Mouse (Mus musculus) erythroid progenitor cell, adult 5-6 weeks (primary cell): ENCODE measurements around the gene Gm10563. TPM values are rescaled to one million over a fixed set of nuclear protein-coding genes. Genes with fewer than 3 reads are reported as not detected.

Experiments
- ATAC-seq: replicated peaks from 2 replicates; pipeline ENCODE4 v1.8.0; 2016; ENCODE audit warnings: moderate number of reproducible peaks, mild to moderate bottlenecking, moderate TSS enrichment, inconsistent platforms; ENCODE audit not compliant: poor library complexity, low FRiP score, severe bottlenecking
- total RNA-seq, 2 experiments: library from RNA; stranded (forward) in 1 of 2; stranded (reverse) in 1 of 2; fragments of 150-400 nt in 1 of 2; fragments of 186-747, 209-891 nt in 1 of 2; gene quantifications; 2 replicates each; pipeline versions ENCODE4 v1.2.3 to v1.2.4; 2015 to 2017; ENCODE audit warnings: low replicate concordance in 2 of 2

The Gm10563 gene
- total RNA-seq, 2 experiments from 2014 or later: not detected

DNA sequence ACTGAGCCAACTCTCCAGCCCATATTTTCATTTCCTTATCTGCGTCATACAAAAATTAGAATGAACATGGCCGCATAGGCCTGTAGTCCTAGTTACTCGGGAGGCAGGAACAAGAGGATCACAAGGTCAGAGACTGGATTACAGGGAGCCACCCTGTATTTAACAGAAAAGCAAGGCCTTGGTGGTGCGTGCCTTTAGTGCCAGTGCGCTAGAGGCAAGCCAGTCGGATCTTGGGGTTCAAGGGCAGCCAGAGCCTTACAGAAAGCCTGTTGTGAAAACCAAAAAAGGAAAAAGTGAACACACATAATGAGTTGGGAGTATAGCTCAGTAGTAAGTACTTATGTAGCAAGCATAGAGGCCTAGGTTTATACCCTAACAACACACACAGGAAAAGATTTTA is 75.4 kb downstream of the Gm10563 start:
- no peak for ATAC-seq

DNA sequence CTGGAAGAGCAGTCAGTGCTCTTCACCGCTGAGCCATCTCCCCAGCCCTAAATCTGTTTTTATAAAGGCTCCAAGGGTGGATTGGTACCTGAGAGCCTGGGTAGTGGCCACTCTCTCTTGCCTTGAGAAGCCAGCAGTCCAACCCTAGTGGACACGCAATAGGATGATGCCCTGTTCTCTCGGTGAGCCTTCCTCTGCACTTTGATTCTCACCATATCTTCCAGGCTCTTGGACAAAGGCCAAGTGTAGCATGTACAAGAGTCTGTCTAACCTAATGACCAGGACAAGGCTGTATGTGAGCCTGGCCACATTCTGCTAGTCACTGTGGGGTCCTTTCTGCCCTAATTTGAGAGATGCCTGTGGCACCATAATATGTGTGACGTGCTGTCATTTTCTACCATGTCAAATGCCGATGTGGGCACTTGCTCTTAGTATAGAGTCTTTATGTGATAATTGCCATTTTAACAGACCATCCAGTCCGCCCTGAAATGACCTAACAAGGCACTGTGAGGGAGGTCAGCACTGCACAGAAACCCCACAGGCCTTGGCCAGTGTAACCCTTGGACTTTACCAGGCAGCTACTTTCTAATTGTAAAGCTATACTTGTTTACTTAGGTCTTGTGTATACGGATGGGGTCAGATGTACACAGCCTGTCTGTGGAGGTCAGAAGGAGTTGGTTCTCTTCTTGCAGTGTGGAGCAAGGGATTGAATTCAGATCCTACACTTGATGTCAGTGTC is 76.4 kb downstream of the Gm10563 start:
- ATAC-seq: no peak

DNA sequence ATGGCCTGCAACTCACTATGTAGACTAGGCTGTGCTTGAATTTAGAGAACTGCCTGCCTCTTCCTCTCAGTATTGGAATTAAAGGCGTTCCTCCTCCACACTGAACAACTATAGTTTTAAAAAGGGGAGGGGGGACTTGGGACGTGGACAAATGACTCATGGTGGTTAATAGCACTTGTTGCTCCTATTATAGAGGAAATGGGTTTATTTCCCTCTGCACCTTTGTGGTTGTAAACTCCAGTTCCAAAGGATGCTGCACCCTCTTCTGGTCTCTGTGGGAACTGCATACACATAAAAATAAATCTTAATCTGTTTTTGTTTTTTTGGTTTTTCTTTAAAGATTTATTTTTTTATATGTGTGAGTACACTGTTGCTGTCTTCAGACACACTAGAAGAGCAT is 77.0 kb downstream of the Gm10563 start:
- no peak for ATAC-seq

DNA sequence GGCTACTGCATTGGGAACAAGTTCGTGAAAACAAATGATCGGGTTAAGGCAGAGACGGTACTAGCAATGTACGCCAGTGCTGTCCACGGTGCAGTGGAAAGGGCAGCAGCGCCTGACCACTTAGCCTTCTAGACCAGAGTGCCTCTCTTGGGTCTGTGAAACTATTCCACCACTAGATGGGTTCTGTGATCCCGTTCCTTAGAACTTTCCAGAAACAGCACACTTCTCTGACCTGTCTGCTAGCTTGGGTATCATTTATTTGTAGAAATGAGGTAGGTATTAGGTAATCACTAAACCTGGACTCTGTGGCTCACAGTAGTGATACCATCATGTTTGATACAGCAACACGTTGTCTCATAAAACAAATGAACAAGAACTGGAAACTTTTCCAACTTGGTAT is 78.7 kb downstream of the Gm10563 start:
- no peak for ATAC-seq

Other genes starting within 250 kb of the Gm10563 start
- gene Gabrd, start 247.3 kb downstream of the Gm10563 start, total RNA-seq (2015; ENCODE audit: low replicate concordance): not detected in 2 replicates
- gene Gabrd, start 247.3 kb downstream of the Gm10563 start, total RNA-seq (2017; ENCODE audit: low replicate concordance): not detected in 2 replicates
- not detected in 2 replicates for gene Cfap74, start 236.2 kb downstream of the Gm10563 start, total RNA-seq (2015; ENCODE audit: low replicate concordance)
- not detected in 2 replicates for gene Cfap74, start 236.2 kb downstream of the Gm10563 start, total RNA-seq (2017; ENCODE audit: low replicate concordance)
- gene Tmem52, start 176.3 kb downstream of the Gm10563 start, total RNA-seq (2015; ENCODE audit: low replicate concordance): not detected in 2 replicates
- not detected in 2 replicates for gene Tmem52, start 176.3 kb downstream of the Gm10563 start, total RNA-seq (2017; ENCODE audit: low replicate concordance)
- gene Gnb1, start 154.0 kb downstream of the Gm10563 start, total RNA-seq (2015; ENCODE audit: low replicate concordance): 95.2 and 108 TPM in 2 replicates
- 24.6 and 31.3 TPM in 2 replicates for gene Gnb1, start 154.0 kb downstream of the Gm10563 start, total RNA-seq (2017; ENCODE audit: low replicate concordance)
- gene Nadk, start 83.0 kb downstream of the Gm10563 start, total RNA-seq (2015; ENCODE audit: low replicate concordance): 25.9 and 26.0 TPM in 2 replicates
- 9.9 and 12.9 TPM in 2 replicates for gene Nadk, start 83.0 kb downstream of the Gm10563 start, total RNA-seq (2017; ENCODE audit: low replicate concordance)
- 10.9 and 31.4 TPM in 2 replicates for gene Slc35e2, start 44.0 kb downstream of the Gm10563 start, total RNA-seq (2015; ENCODE audit: low replicate concordance)
- gene Slc35e2, start 44.0 kb downstream of the Gm10563 start, total RNA-seq (2017; ENCODE audit: low replicate concordance): 12.2 and 14.1 TPM in 2 replicates
- gene Cdk11b, start 20.6 kb downstream of the Gm10563 start, total RNA-seq (2015; ENCODE audit: low replicate concordance): 28.5 and 59.5 TPM in 2 replicates
- gene Cdk11b, start 20.6 kb downstream of the Gm10563 start, total RNA-seq (2017; ENCODE audit: low replicate concordance): 53.6 and 56.3 TPM in 2 replicates
- gene Mmp23, start 8.0 kb upstream of the Gm10563 start, total RNA-seq (2015; ENCODE audit: low replicate concordance): not detected in 2 replicates
- not detected in 2 replicates for gene Mmp23, start 8.0 kb upstream of the Gm10563 start, total RNA-seq (2017; ENCODE audit: low replicate concordance)
- 0.84 and 2.9 TPM in 2 replicates for gene Mib2, start 23.8 kb upstream of the Gm10563 start, total RNA-seq (2015; ENCODE audit: low replicate concordance)
- 3.2 and 6.6 TPM in 2 replicates for gene Mib2, start 23.8 kb upstream of the Gm10563 start, total RNA-seq (2017; ENCODE audit: low replicate concordance)
- not detected in 2 replicates for gene Fndc10, start 48.9 kb upstream of the Gm10563 start, total RNA-seq (2015; ENCODE audit: low replicate concordance)
- gene Fndc10, start 48.9 kb upstream of the Gm10563 start, total RNA-seq (2017; ENCODE audit: low replicate concordance): not detected in 2 replicates
- gene Ssu72, start 59.4 kb upstream of the Gm10563 start, total RNA-seq (2015; ENCODE audit: low replicate concordance): 44.9 and 65.6 TPM in 2 replicates
- 37.0 and 57.2 TPM in 2 replicates for gene Ssu72, start 59.4 kb upstream of the Gm10563 start, total RNA-seq (2017; ENCODE audit: low replicate concordance)
- not detected in 2 replicates for gene Tmem240, start 89.4 kb upstream of the Gm10563 start, total RNA-seq (2015; ENCODE audit: low replicate concordance)
- not detected in 2 replicates for gene Tmem240, start 89.4 kb upstream of the Gm10563 start, total RNA-seq (2017; ENCODE audit: low replicate concordance)
- gene Atad3a, start 115.7 kb upstream of the Gm10563 start, total RNA-seq (2015; ENCODE audit: low replicate concordance): 0.84 and 35.3 TPM in 2 replicates
- gene Atad3a, start 115.7 kb upstream of the Gm10563 start, total RNA-seq (2017; ENCODE audit: low replicate concordance): 3.3 and 5.1 TPM in 2 replicates
- not detected in 2 replicates for gene Vwa1, start 129.3 kb upstream of the Gm10563 start, total RNA-seq (2015; ENCODE audit: low replicate concordance)
- gene Vwa1, start 129.3 kb upstream of the Gm10563 start, total RNA-seq (2017; ENCODE audit: low replicate concordance): 0.68 TPM in 1 of 2 replicates, not detected in the other
- 0.42 and 1.1 TPM in 2 replicates for gene Tmem88b, start 140.5 kb upstream of the Gm10563 start, total RNA-seq (2015; ENCODE audit: low replicate concordance)
- 0.83 and 1.3 TPM in 2 replicates for gene Tmem88b, start 140.5 kb upstream of the Gm10563 start, total RNA-seq (2017; ENCODE audit: low replicate concordance)
- gene Ankrd65, start 145.0 kb upstream of the Gm10563 start, total RNA-seq (2015; ENCODE audit: low replicate concordance): not detected in 2 replicates
- 1.0 and 9.8 TPM in 2 replicates for gene Ankrd65, start 145.0 kb upstream of the Gm10563 start, total RNA-seq (2017; ENCODE audit: low replicate concordance)
- gene Mrpl20, start 157.5 kb upstream of the Gm10563 start, total RNA-seq (2015; ENCODE audit: low replicate concordance): 127 and 129 TPM in 2 replicates
- 30.7 and 31.2 TPM in 2 replicates for gene Mrpl20, start 157.5 kb upstream of the Gm10563 start, total RNA-seq (2017; ENCODE audit: low replicate concordance)
- gene Ccnl2, start 167.1 kb upstream of the Gm10563 start, total RNA-seq (2015; ENCODE audit: low replicate concordance): 258 and 265 TPM in 2 replicates
- gene Ccnl2, start 167.1 kb upstream of the Gm10563 start, total RNA-seq (2017; ENCODE audit: low replicate concordance): 262 and 283 TPM in 2 replicates
- 47.2 and 63.7 TPM in 2 replicates for gene Aurkaip1, start 185.9 kb upstream of the Gm10563 start, total RNA-seq (2015; ENCODE audit: low replicate concordance)
- 69.4 and 71.4 TPM in 2 replicates for gene Aurkaip1, start 185.9 kb upstream of the Gm10563 start, total RNA-seq (2017; ENCODE audit: low replicate concordance)
- gene Mxra8, start 194.3 kb upstream of the Gm10563 start, total RNA-seq (2015; ENCODE audit: low replicate concordance): not detected in 2 replicates
- gene Mxra8, start 194.3 kb upstream of the Gm10563 start, total RNA-seq (2017; ENCODE audit: low replicate concordance): not detected in 2 replicates
- 20.9 and 26.0 TPM in 2 replicates for gene Dvl1, start 202.0 kb upstream of the Gm10563 start, total RNA-seq (2015; ENCODE audit: low replicate concordance)
- gene Dvl1, start 202.0 kb upstream of the Gm10563 start, total RNA-seq (2017; ENCODE audit: low replicate concordance): 19.5 and 22.4 TPM in 2 replicates
- gene Tas1r3, start 218.0 kb upstream of the Gm10563 start, total RNA-seq (2015; ENCODE audit: low replicate concordance): 0.84 and 1.1 TPM in 2 replicates
- 0.26 and 2.3 TPM in 2 replicates for gene Tas1r3, start 218.0 kb upstream of the Gm10563 start, total RNA-seq (2017; ENCODE audit: low replicate concordance)
- gene Cptp, start 224.0 kb upstream of the Gm10563 start, total RNA-seq (2015; ENCODE audit: low replicate concordance): 3.4 and 9.4 TPM in 2 replicates
- gene Cptp, start 224.0 kb upstream of the Gm10563 start, total RNA-seq (2017; ENCODE audit: low replicate concordance): 5.6 and 12.6 TPM in 2 replicates
- gene Ints11, start 224.1 kb upstream of the Gm10563 start, total RNA-seq (2015; ENCODE audit: low replicate concordance): 14.7 and 28.8 TPM in 2 replicates
- 7.9 and 33.2 TPM in 2 replicates for gene Ints11, start 224.1 kb upstream of the Gm10563 start, total RNA-seq (2017; ENCODE audit: low replicate concordance)
- 2.2 and 5.4 TPM in 2 replicates for gene Pusl1, start 246.4 kb upstream of the Gm10563 start, total RNA-seq (2015; ENCODE audit: low replicate concordance)
- gene Pusl1, start 246.4 kb upstream of the Gm10563 start, total RNA-seq (2017; ENCODE audit: low replicate concordance): 4.6 and 9.8 TPM in 2 replicates
- gene Acap3, start 246.4 kb upstream of the Gm10563 start, total RNA-seq (2015; ENCODE audit: low replicate concordance): 30.2 and 49.0 TPM in 2 replicates
- gene Acap3, start 246.4 kb upstream of the Gm10563 start, total RNA-seq (2017; ENCODE audit: low replicate concordance): 31.5 and 42.0 TPM in 2 replicates